15 mouse cellular contexts compared by ENCODE assay signal in the genomic region with DNA sequence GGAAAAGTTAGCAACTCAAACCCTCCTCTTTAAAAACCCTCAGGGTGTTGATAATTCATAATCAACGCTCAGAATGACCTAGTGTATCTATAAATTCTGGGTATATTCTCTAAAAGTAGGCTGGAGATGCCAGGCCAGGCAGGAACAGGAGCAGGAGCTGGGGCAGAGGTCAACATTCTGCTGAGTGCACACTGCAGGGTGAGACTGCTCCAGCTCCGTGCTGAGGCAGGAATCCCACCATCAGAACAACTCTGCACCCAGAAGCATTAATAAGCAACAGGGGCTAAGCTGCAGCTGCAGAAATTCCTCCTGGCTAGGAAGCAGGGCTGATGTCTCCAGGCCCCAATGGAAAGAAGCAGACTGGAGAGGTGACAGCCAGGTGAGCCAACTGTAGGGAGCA.
A peak's percentile ranks its signal among the peaks of the same experiment; 100 is the strongest.
DNase-seq lines count a peak whose midpoint lies in the region; ATAC-seq lines count a peak whose summit lies in the region.
"Had no signal": no experiment of that assay in that cellular context is flagged by ENCODE, and none has a peak within 500 bp of the region (broad histone marks: within the 10 kb centered on the region; RNA-seq: fewer than 3 reads in every experiment).

No protein-coding gene starts in this region.

- H3K4me1 ChIP-seq in hindbrain, embryonic 14.5 days (replicated peaks; ENCODE audit: control insufficient read depth, insufficient read depth, low read length) = peaks cover 6% of the 10 kb centered on the region; the same call in 1 of the 2 replicates
- peaks cover 5% of the 10 kb centered on the region for H3K4me1 ChIP-seq in hindbrain, embryonic 16.5 days (ENCODE audit: control insufficient read depth, insufficient read depth, low read depth, low read length)
- H3K4me1 ChIP-seq in limb, embryonic 11.5 days (ENCODE audit: control insufficient read depth, insufficient read depth, low read length) = peaks cover 10% of the 10 kb centered on the region; the same call in 1 of the 2 replicates
- peaks cover 27% of the 10 kb centered on the region for H3K4me1 ChIP-seq in limb, embryonic 10.5 days
- peaks cover 5% of the 10 kb centered on the region; the same call in 1 of the 2 replicates for H3K4me1 ChIP-seq in neural tube, embryonic 14.5 days (ENCODE audit: control insufficient read depth, insufficient read depth, low read length)
- H3K4me1 ChIP-seq: intestine, embryonic 15.5 days had no signal

- H3K36me3 ChIP-seq in hindbrain, embryonic 14.5 days (replicated peaks; ENCODE audit: control insufficient read depth, insufficient read depth) = no peaks in the 10 kb centered on the region
- H3K36me3 ChIP-seq in hindbrain, embryonic 16.5 days (ENCODE audit: control insufficient read depth, insufficient read depth, low read length) = no peaks in the 10 kb centered on the region
- H3K36me3 ChIP-seq in limb, embryonic 11.5 days (ENCODE audit: control insufficient read depth, insufficient read depth, low read length) = no peaks in the 10 kb centered on the region
- H3K36me3 ChIP-seq in limb, embryonic 10.5 days = no peaks in the 10 kb centered on the region
- no peaks in the 10 kb centered on the region for H3K36me3 ChIP-seq in neural tube, embryonic 14.5 days (ENCODE audit: control insufficient read depth, insufficient read depth, low read length)
- H3K36me3 ChIP-seq: forebrain, embryonic 10.5 days; heart, embryonic 13.5 days; hindbrain, embryonic 15.5 days; intestine, embryonic 15.5 days; midbrain, embryonic 12.5 days had no signal

- H3K9ac ChIP-seq in hindbrain, embryonic 14.5 days = no peak overlapping the region
- H3K9ac ChIP-seq in hindbrain, embryonic 16.5 days (ENCODE audit: low read depth, low read length) = no peak overlapping the region
- no peak overlapping the region for H3K9ac ChIP-seq in limb, embryonic 11.5 days (ENCODE audit: low read length)
- H3K9ac ChIP-seq in neural tube, embryonic 14.5 days (replicated peaks; ENCODE audit: low read depth, low read length) = no peak overlapping the region
- H3K9ac ChIP-seq: hindbrain, embryonic 15.5 days; intestine, embryonic 15.5 days; midbrain, embryonic 12.5 days had no signal

- 0 out of 2 replicates have a peak overlapping the region, but pooled peaks have one; percentile 8 for H3K27ac ChIP-seq in hindbrain, embryonic 14.5 days
- no peak overlapping the region for H3K27ac ChIP-seq in hindbrain, embryonic 16.5 days (ENCODE audit: low read depth, low read length)
- no peak overlapping the region for H3K27ac ChIP-seq in limb, embryonic 11.5 days (replicated peaks; ENCODE audit: low read depth, low read length)
- no peak overlapping the region for H3K27ac ChIP-seq in limb, embryonic 10.5 days
- no peak overlapping the region for H3K27ac ChIP-seq in neural tube, embryonic 14.5 days (ENCODE audit: low read depth, low read length)
- H3K27ac ChIP-seq: forebrain, embryonic 10.5 days; heart, embryonic 13.5 days; hindbrain, embryonic 15.5 days; intestine, embryonic 15.5 days; left cerebral cortex, adult 2 months; midbrain, embryonic 12.5 days had no signal

- 34% methylated on average over 2 of the region's 2 CpGs for WGBS in hindbrain, embryonic 14.5 days
- 38% methylated on average over 2 of the region's 2 CpGs for WGBS in hindbrain, embryonic 16.5 days
- WGBS in limb, embryonic 11.5 days = 23% methylated on average over 2 of the region's 2 CpGs
- 29% methylated on average over 2 of the region's 2 CpGs for WGBS in limb, embryonic 10.5 days
- 34% methylated on average over 2 of the region's 2 CpGs for WGBS in neural tube, embryonic 14.5 days

- DNase-seq in hindbrain, embryonic 14.5 days (ENCODE audit: low spot score) = no peak
- DNase-seq in limb, embryonic 11.5 days (ENCODE audit: low spot score) = no peak
- no peak for DNase-seq in limb, embryonic 10.5 days (ENCODE audit: low spot score)
- DNase-seq in neural tube, embryonic 10.5 days (ENCODE audit: extremely low spot score, low spot score) = no peak
- DNase-seq: right cerebral cortex, postnatal 25 days had no signal

- no peak overlapping the region for H3K4me2 ChIP-seq in hindbrain, embryonic 14.5 days (replicated peaks)
- H3K4me2 ChIP-seq in hindbrain, embryonic 16.5 days (ENCODE audit: low read length) = no peak overlapping the region
- H3K4me2 ChIP-seq in limb, embryonic 11.5 days (ENCODE audit: low read depth, severe bottlenecking) = no peak overlapping the region
- no peak overlapping the region for H3K4me2 ChIP-seq in neural tube, embryonic 14.5 days (ENCODE audit: low read depth, low read length)
- H3K4me2 ChIP-seq: heart, embryonic 13.5 days; hindbrain, embryonic 15.5 days; intestine, embryonic 15.5 days; midbrain, embryonic 12.5 days had no signal

- ATAC-seq in hindbrain, embryonic 14.5 days (ENCODE audit: low FRiP score) = no peak
- no peak for ATAC-seq in hindbrain, embryonic 16.5 days
- peak; percentile 49; the same call in 1 of the 2 replicates for ATAC-seq in limb, embryonic 11.5 days (ENCODE audit: insufficient number of reproducible peaks, low FRiP score, low TSS enrichment, low read depth)
- peak; percentile 30; the same call in 1 of the 2 replicates for ATAC-seq in neural tube, embryonic 14.5 days (ENCODE audit: low read depth)
- ATAC-seq in monocyte, adult 5-6 weeks (replicated peaks; ENCODE audit: insufficient number of reproducible peaks, low FRiP score, low TSS enrichment, poor library complexity, severe bottlenecking) = no peak

- no peak overlapping the region for H3K4me3 ChIP-seq in hindbrain, embryonic 14.5 days (replicated peaks; ENCODE audit: low read length)
- no peak overlapping the region for H3K4me3 ChIP-seq in hindbrain, embryonic 16.5 days (ENCODE audit: low read length)
- no peak overlapping the region for H3K4me3 ChIP-seq in limb, embryonic 11.5 days (ENCODE audit: low read depth, low read length)
- no peak overlapping the region for H3K4me3 ChIP-seq in limb, embryonic 10.5 days
- H3K4me3 ChIP-seq in neural tube, embryonic 14.5 days (ENCODE audit: low read depth, low read length) = no peak overlapping the region
- H3K4me3 ChIP-seq: forebrain, embryonic 10.5 days; heart, embryonic 13.5 days; hindbrain, embryonic 15.5 days; intestine, embryonic 15.5 days; left cerebral cortex, adult 2 months; midbrain, embryonic 12.5 days had no signal

- no peaks in the 10 kb centered on the region for H3K9me3 ChIP-seq in hindbrain, embryonic 14.5 days (ENCODE audit: control insufficient read depth, low read length)
- H3K9me3 ChIP-seq in hindbrain, embryonic 16.5 days (ENCODE audit: control insufficient read depth, low read length) = no peaks in the 10 kb centered on the region
- H3K9me3 ChIP-seq in limb, embryonic 11.5 days (ENCODE audit: control insufficient read depth, low read length) = no peaks in the 10 kb centered on the region
- no peaks in the 10 kb centered on the region for H3K9me3 ChIP-seq in limb, embryonic 10.5 days (replicated peaks)
- no peaks in the 10 kb centered on the region for H3K9me3 ChIP-seq in neural tube, embryonic 14.5 days (ENCODE audit: control insufficient read depth, low read length)
- H3K9me3 ChIP-seq: forebrain, embryonic 10.5 days; heart, embryonic 13.5 days; hindbrain, embryonic 15.5 days; intestine, embryonic 15.5 days; midbrain, embryonic 12.5 days had no signal

- H3K27me3 ChIP-seq in hindbrain, embryonic 14.5 days (ENCODE audit: control insufficient read depth, insufficient read depth, low read length) = no peaks in the 10 kb centered on the region
- no peaks in the 10 kb centered on the region for H3K27me3 ChIP-seq in hindbrain, embryonic 16.5 days (replicated peaks; ENCODE audit: control insufficient read depth, insufficient read depth, low read length)
- 0 out of 2 replicates have a peak, but pooled peaks cover 5% of the 10 kb centered on the region for H3K27me3 ChIP-seq in limb, embryonic 11.5 days (ENCODE audit: control insufficient read depth, insufficient read depth, low read length)
- H3K27me3 ChIP-seq in limb, embryonic 10.5 days (ENCODE audit: low read depth, poor library complexity, severe bottlenecking) = peaks cover 75% of the 10 kb centered on the region
- H3K27me3 ChIP-seq in neural tube, embryonic 14.5 days (ENCODE audit: control insufficient read depth, insufficient read depth, low read length) = no peaks in the 10 kb centered on the region
- H3K27me3 ChIP-seq: intestine, embryonic 15.5 days; midbrain, embryonic 12.5 days; Patski had no signal

Comparison
In these comparisons a context has a peak if more than half of its experiments do, and no peak if none do; other contexts are left out.
1. ATAC-seq: peak in limb, embryonic 11.5 days (single experiment) and neural tube, embryonic 14.5 days (single experiment); none in hindbrain, embryonic 14.5 days (single experiment), hindbrain, embryonic 16.5 days (single experiment) and monocyte, adult 5-6 weeks (single experiment).